8 mouse cellular contexts compared by ENCODE assay signal in genomic region chr8:111853861-111854501, GRCm38 (mm10). TPM values are rescaled to one million over a fixed set of nuclear protein-coding genes. Genes with fewer than 3 reads are reported as not detected.
A peak's percentile ranks its signal among the peaks of the same experiment; 100 is the strongest.
DNase-seq lines count a peak whose midpoint lies in the region; ATAC-seq lines count a peak whose summit lies in the region.

TSS of gene Cfdp1 (minus strand) at chr8:111854291.

- peak; percentile 91 for DNase-seq in adrenal gland, adult 18-20 months (ENCODE audit: low spot score in 2 of 2)
- peak; percentile 98 for DNase-seq in embryo, embryonic 11 days
- peak; percentile 96 for DNase-seq in gastrocnemius, postnatal 25 days
- peak; percentile 95 for DNase-seq in intestine, embryonic 14.5 days (ENCODE audit: low spot score)
- DNase-seq in left cerebral cortex, postnatal 14 days (ENCODE audit: low spot score in 2 of 2): peak; percentile 97
- peak; percentile 97 for DNase-seq in mesoderm, embryonic 11.5 days (ENCODE audit: low read depth, low spot score)
- DNase-seq in right cerebral cortex, postnatal 36 days (ENCODE audit: low spot score in 2 of 2): peak; percentile 97 to 98
- DNase-seq in yolk sac, embryonic 10.5 days (ENCODE audit: low spot score): peak; percentile 95

- no peaks in the 10 kb centered on the region for H3K9me3 ChIP-seq in intestine, embryonic 14.5 days (ENCODE audit: control insufficient read depth, low read length)

- H3K4me3 ChIP-seq in intestine, embryonic 14.5 days (ENCODE audit: low read depth, low read length): peak within 1 kb of the TSS; percentile 96

- H3K27ac ChIP-seq in intestine, embryonic 14.5 days (ENCODE audit: low read depth): peak within 1 kb of the TSS; percentile 59; the same call in 1 of the 2 replicates

- peak within 1 kb of the TSS; percentile 59 for H3K4me2 ChIP-seq in intestine, embryonic 14.5 days (ENCODE audit: low read length)

- H3K4me1 ChIP-seq in intestine, embryonic 14.5 days (replicated peaks; ENCODE audit: control insufficient read depth, insufficient read depth, low read length): 0 out of 2 replicates have a peak, but pooled peaks cover 6% of the 10 kb centered on the region

- no peaks in the 10 kb centered on the region; the same call in 1 of the 2 replicates for H3K36me3 ChIP-seq in intestine, embryonic 14.5 days (ENCODE audit: control insufficient read depth, insufficient read depth, low read length)

- ATAC-seq in intestine, embryonic 14.5 days (replicated peaks; ENCODE audit: low FRiP score, low TSS enrichment, low read depth): peak; percentile 100

- WGBS in intestine, embryonic 14.5 days: under 1% methylated on average over 53 of the region's 53 CpGs

- H3K9ac ChIP-seq in intestine, embryonic 14.5 days (ENCODE audit: low read length): peak within 1 kb of the TSS; percentile 87

- intact Hi-C loops in left cerebral cortex, postnatal 14 days (cut with DNase I): no loop called here

- H3K27me3 ChIP-seq in intestine, embryonic 14.5 days (replicated peaks; ENCODE audit: control insufficient read depth, insufficient read depth, low read length): no peaks in the 10 kb centered on the region

RNA-seq across cellular contexts. Expression of gene Cfdp1, which starts in this region (rescaled TPM):
- 10 to 100 TPM; 68.2 to 77.9 TPM for total RNA-seq in adrenal gland, adult 18-20 months (2021)
- total RNA-seq in gastrocnemius, postnatal 25 days (2021): 10 to 100 TPM; 18.1 to 21.4 TPM
- polyA plus RNA-seq in intestine, embryonic 14.5 days (2014; fragmentation: Nextera tagmentation; extraction: Ambion mirVana): 166 and 198 TPM in 2 replicates
- total RNA-seq in left cerebral cortex, postnatal 14 days (2021): 10 to 100 TPM; 79.4 to 83.6 TPM

Comparison
In these comparisons a context has a peak if more than half of its experiments do, and no peak if none do; other contexts are left out.
1. Peak in every context shown above with its lines: DNase-seq, ATAC-seq, H3K4me3 ChIP-seq and H3K27ac ChIP-seq.